Mouse (Mus musculus) bone marrow, adult 2 months (tissue): ENCODE measurements at regions not wholly inside any gene's neighbourhood (a gene's known extent, or its start where the extent isn't known, plus 50 kb on each side); places are given as distances from the start of the nearest gene placed in this dataset.

ENCODE experiments used
- H3K27ac ChIP-seq: fragments of 200-500 bp; 2 replicates; pipeline ENCODE4 v1.5.1; 2012; ENCODE audit warnings: low read depth, mild to moderate bottlenecking, control low read depth, inconsistent platforms, low read length; ENCODE audit not compliant: control insufficient read depth, poor library complexity, insufficient read depth
- H3K4me1 ChIP-seq: fragments of 200-500 bp; 2 replicates; pipeline ENCODE4 v1.6.1; 2011; ENCODE audit warnings: low read length; ENCODE audit not compliant: control insufficient read depth, insufficient read depth
- H3K4me3 ChIP-seq: fragments of 200-500 bp; replicated peaks from 2 replicates; pipeline ENCODE3; 2011; ENCODE audit warnings: mild to moderate bottlenecking, low read depth, low read length, control low read depth; ENCODE audit not compliant: control insufficient read depth
- CTCF ChIP-seq: fragments of 200-500 bp; IDR thresholded peaks from 2 replicates; pipeline ENCODE4 v1.5.1; 2011; ENCODE audit warnings: low read length, control low read depth; ENCODE audit not compliant: control insufficient read depth, insufficient read depth
- POLR2A ChIP-seq: fragments of 200-500 bp; IDR thresholded peaks from 2 replicates; pipeline ENCODE4 v1.6.1; 2011; ENCODE audit warnings: low read depth, mild to moderate bottlenecking, control low read depth, low read length, borderline replicate concordance; ENCODE audit not compliant: control insufficient read depth
- WGBS: fragments of 180-500 bp; shearing (Covaris S2); methylation state at CpG from one replicate; pipeline ENCODE4 v1.1.7; 2018; 5-methylcytosine and 5-hydroxymethylcytosine counted together

DNA sequence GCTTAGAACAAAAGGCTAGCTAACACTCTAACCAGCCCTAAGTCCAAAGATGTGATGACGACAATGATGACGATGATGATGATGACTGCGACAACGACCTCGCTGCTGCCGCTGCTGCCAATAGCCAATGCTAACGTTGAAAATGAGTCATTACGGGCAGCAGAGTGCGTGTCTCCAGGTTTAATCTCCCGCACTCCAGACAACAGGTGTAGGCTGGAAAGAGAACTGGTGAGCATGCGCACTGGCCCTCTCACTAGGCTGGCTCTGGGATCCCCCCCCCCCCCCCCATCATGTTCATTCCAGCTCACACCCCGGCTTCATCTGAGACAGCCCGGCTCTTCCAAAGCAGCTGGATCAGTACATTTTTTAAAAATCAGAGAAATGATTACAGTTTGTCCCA, 138.4 kb downstream of the 9530068E07Rik start:
- TF ChIP-seq POLR2A (no peak), CTCF (no peak)
- WGBS: 92% methylated on average over 13 of the region's 13 CpGs
- no peak overlapping the region for H3K27ac ChIP-seq
- no peaks in the 10 kb centered on the region for H3K4me1 ChIP-seq
- no peak overlapping the region for H3K4me3 ChIP-seq

DNA sequence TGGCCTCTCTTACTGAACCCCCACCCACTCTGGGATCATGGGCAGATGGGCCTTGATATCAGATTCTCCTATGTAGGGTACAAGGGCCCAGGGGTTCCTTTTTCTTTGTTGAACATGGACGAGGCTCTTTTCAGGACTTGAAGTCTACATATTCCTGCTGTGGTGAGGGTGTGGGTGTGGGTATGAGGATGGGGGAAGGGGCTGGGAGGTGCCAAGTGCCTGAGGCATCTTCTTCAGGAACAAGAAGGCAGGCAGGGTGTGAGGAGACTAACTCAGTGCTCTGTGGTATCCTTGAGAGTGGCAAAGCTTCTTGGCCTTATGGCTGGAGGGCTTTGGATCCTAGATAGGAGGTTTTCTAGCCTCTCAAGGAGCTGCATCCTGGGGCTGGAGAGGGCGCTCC, 140.0 kb downstream of the 9530068E07Rik start:
- Histone ChIP-seq H3K4me3 (no peak overlapping the region), H3K4me1 (no peaks in the 10 kb centered on the region), H3K27ac (no peak overlapping the region)
- WGBS: 75% methylated on average over 2 of the region's 2 CpGs
- no peak for TF ChIP-seq CTCF
- no peak for TF ChIP-seq POLR2A

DNA sequence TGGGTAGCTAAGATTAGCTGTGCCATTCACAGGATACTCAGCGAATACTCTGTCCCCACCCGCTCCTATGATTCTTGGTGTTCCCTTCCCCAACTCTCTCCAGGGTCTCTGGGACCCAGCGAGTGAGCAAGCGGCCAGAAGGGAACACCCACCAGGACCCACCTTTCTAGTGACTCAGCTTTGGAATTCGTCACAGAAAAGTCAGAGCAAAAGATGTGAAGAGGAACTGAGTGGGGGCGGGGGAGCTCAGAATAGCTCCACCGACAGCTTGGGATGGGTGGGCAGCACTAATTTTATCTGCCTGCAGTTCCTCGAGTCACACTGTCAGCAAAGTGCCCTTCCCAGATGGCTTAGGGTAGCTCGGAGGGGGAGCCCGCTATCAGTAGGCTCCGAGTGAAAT, 140.6 kb downstream of the 9530068E07Rik start:
- Histone ChIP-seq H3K27ac (no peak overlapping the region), H3K4me1 (no peaks in the 10 kb centered on the region), H3K4me3 (no peak overlapping the region)
- TF ChIP-seq POLR2A (no peak), CTCF (no peak)
- WGBS: 63% methylated on average over 11 of the region's 11 CpGs

DNA sequence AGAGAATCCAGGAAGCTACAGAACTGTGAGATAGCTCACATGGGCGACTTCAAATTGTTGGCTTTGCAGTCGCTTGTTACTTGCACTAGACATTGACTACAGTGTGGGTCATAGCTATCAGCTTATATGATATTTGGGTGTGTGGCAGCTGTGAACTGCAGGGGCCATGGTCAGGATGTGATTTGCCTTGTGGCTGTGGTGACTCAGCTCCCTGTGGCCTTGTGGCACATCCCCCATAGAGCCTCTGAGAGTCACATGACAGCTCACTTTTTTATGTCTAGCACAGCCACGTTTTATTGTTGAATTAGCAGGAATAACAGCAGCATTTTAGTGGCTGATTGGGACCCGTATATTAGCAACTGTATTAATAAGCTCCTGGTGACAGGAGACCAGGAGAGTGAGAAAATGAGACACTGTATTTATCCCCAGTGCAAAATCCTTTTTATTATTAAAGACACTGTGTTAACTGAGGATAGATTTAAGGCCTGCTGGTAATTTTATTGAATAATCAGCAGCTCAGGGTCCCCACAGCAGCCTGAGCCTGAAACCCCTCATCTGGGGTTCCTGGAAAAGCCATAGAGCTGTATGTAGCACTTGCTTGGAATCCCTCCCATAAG, 141.7 kb downstream of the 9530068E07Rik start:
- TF ChIP-seq CTCF (no peak), POLR2A (no peak)
- H3K4me3 ChIP-seq: no peak overlapping the region
- no peak overlapping the region for H3K27ac ChIP-seq
- H3K4me1 ChIP-seq: no peaks in the 10 kb centered on the region
- 47% methylated on average over 4 of the region's 4 CpGs for whole genome bisulfite sequencing

DNA sequence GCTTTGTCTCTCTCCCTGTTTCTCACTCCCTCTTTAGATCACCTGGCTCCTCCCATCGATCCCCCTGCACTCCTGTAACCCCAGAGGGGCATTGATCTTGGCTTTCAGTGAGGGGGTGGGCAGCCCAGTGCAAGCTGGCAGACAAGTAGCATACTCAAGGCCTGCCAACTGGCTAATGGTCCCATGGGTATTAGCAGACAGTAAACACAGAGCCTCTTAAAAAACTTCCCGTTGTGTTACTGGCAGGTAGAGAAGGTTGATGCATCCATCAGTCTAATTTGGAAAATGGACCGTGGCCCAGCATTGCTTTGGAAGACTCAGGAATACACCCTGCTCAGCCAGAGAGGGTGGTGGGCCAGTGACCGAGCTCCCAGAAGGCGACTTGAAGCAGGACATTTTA, 145.0 kb downstream of the 9530068E07Rik start:
- Histone ChIP-seq H3K4me1 (no peaks in the 10 kb centered on the region), H3K27ac (no peak overlapping the region), H3K4me3 (no peak overlapping the region)
- TF ChIP-seq POLR2A (no peak), CTCF (no peak)
- 68% methylated on average over 5 of the region's 5 CpGs for WGBS

DNA sequence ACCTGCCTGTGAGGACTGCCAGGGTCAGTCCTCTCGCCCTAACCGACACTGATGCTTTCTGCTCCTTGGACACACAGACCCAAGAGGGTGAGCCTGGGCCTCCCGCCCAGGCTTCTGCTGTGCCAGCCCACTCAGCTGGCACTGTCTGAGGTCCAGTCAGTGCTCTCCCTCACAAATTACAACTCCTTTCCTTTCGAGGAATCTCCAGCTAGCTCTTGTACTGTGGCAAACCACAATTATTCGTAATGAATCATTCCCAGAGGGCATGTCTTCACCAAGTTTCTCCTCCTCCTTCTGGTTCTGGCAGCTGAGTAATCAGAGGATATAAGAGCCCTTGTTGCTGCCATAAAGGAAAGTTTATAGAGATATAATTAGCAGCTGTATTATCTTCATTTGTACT, 155.2 kb downstream of the 9530068E07Rik start:
- TF ChIP-seq POLR2A (no peak), CTCF (no peak)

DNA sequence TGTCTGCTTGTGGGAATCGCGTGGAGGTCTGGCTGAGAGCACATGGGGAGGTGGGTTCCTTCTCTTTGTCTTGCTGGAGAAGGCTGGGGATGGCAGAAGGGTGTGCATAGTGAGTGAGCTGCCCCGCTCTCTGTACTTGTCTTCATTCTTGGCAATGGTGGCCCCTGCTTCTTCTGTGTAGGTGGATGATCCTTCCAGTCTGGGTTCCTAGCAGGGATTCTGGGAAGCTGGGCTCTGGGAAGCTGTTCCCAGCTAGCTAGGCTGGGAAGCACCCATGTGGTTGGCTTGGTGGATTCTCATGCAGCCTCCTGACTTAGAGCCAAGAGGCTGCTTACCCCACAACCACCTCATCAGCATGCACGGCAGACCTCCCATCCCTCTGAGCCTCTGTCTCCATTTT, 156.6 kb downstream of the 9530068E07Rik start:
- WGBS: 83% methylated on average over 4 of the region's 4 CpGs
- TF ChIP-seq POLR2A: no peak
- no peak for TF ChIP-seq CTCF
- H3K4me1 ChIP-seq: no peaks in the 10 kb centered on the region

More for the DNA sequence above, 155.2 kb downstream of the 9530068E07Rik start:
- 51% methylated on average over 5 of the region's 5 CpGs for WGBS
- Histone ChIP-seq H3K4me3 (no peak overlapping the region), H3K27ac (no peak overlapping the region), H3K4me1 (no peaks in the 10 kb centered on the region)

DNA sequence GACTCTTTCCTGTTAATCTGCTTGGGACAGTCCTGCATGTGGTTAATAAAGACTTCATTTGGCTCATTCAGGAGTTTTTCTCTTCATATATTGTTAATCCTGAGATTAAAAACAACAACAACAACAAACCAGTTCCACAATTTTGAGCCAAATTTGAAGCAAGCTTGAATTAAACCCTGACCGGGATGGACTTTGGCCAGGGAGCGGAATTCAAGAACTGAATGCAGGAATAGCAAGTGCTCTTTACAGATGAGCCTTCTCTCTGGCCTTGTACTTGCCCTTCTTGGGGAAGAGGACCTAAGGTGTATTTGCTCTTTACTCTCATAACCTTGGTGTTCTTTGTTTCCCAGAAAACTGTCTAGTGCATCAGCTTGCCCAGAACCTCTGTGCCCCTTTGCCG, 161.6 kb downstream of the 9530068E07Rik start:
- WGBS: 88% methylated on average over 3 of the region's 3 CpGs
- TF ChIP-seq POLR2A: no peak
- no peak for TF ChIP-seq CTCF
- Histone ChIP-seq H3K4me3 (no peak overlapping the region), H3K27ac (no peak overlapping the region), H3K4me1 (no peaks in the 10 kb centered on the region; the same call in 1 of the 2 replicates)

More for the DNA sequence above, 156.6 kb downstream of the 9530068E07Rik start:
- Histone ChIP-seq H3K27ac (no peak overlapping the region), H3K4me3 (no peak overlapping the region)

DNA sequence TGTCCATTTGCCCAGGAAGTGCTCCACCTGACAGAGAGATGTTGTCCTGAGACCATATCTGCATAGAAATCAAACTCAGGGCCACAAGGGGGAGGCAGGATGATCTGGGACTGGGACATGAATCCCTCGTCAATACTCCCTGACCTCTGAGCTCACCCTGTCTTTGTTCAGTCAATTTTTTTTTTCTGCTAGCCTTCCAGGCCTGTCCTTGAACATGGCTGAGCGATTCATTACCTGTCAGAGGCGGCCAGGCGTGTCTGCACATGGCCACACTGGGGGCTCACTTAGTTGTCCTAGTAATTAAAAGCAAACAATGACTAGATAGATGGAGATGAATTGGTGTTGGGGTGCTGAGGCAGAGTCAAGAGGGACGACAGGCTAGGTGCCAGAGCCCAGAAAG, 162.6 kb downstream of the 9530068E07Rik start:
- Histone ChIP-seq H3K27ac (no peak overlapping the region), H3K4me1 (no peaks in the 10 kb centered on the region; the same call in 1 of the 2 replicates), H3K4me3 (no peak overlapping the region)
- 79% methylated on average over 5 of the region's 5 CpGs for WGBS
- TF ChIP-seq CTCF: no peak
- no peak for TF ChIP-seq POLR2A
